Mouse (Mus musculus): Measurements from ENCODE around the gene Chst15. TPM values are rescaled to one million over a fixed set of nuclear protein-coding genes. Genes with fewer than 3 reads are reported as not detected.

The Chst15 gene
- total RNA-seq, 2 experiments from 2014 or later: 1.6 to 2.0 TPM

GRCm38 (mm10) chr7:132337268-132337917 is 20.4 kb upstream of the Chst15 start:
- no peak for DNase-seq (ENCODE audit: low spot score)

GRCm38 (mm10) chr7:132336781-132337180 is 19.8 kb upstream of the Chst15 start:
- DNase-seq (ENCODE audit: low spot score): no peak

GRCm38 (mm10) chr7:132335367-132335766 is 18.3 kb upstream of the Chst15 start:
- DNase-seq (ENCODE audit: low spot score): no peak

GRCm38 (mm10) chr7:132333078-132333477 is 16.1 kb upstream of the Chst15 start:
- DNase-seq (ENCODE audit: low spot score): no peak

GRCm38 (mm10) chr7:132332176-132332575 is 15.1 kb upstream of the Chst15 start:
- no peak for DNase-seq (ENCODE audit: low spot score)

- DNase-seq (ENCODE audit: low spot score): no peak
Observed at GRCm38 (mm10) chr7:132330179-132330578, 13.2 kb upstream of the Chst15 start.

- no peak for DNase-seq (ENCODE audit: low spot score)
Observed at GRCm38 (mm10) chr7:132328648-132329047, 11.6 kb upstream of the Chst15 start.

GRCm38 (mm10) chr7:132325549-132326331 is 8.7 kb upstream of the Chst15 start:
- DNase-seq (ENCODE audit: low spot score): peak; percentile 47

- no peak for DNase-seq (ENCODE audit: low spot score)
Observed at GRCm38 (mm10) chr7:132323430-132323829, 6.4 kb upstream of the Chst15 start.

- DNase-seq (ENCODE audit: low spot score): no peak
Observed at GRCm38 (mm10) chr7:132321392-132321958, 4.4 kb upstream of the Chst15 start.

- peak; percentile 48 for DNase-seq (ENCODE audit: low spot score)
Observed at GRCm38 (mm10) chr7:132316101-132317035, 660 bp downstream of the Chst15 start.

- DNase-seq (ENCODE audit: low spot score): peak; percentile 74
Observed at GRCm38 (mm10) chr7:132315149-132316091, 1.6 kb downstream of the Chst15 start.

GRCm38 (mm10) chr7:132312396-132312795 is 4.6 kb downstream of the Chst15 start:
- DNase-seq (ENCODE audit: low spot score): no peak

- DNase-seq (ENCODE audit: low spot score): no peak
Observed at GRCm38 (mm10) chr7:132308537-132309191, 8.4 kb downstream of the Chst15 start.

GRCm38 (mm10) chr7:132307722-132308271 is 9.2 kb downstream of the Chst15 start:
- DNase-seq (ENCODE audit: low spot score): no peak

GRCm38 (mm10) chr7:132306671-132307412 is 10.2 kb downstream of the Chst15 start:
- no peak for DNase-seq (ENCODE audit: low spot score)

- no peak for DNase-seq (ENCODE audit: low spot score)
Observed at GRCm38 (mm10) chr7:132305492-132306375, 11.3 kb downstream of the Chst15 start.
